Mouse (Mus musculus) embryonic facial prominence, embryonic 14.5 days (tissue): ENCODE measurements at regions not wholly inside any gene's neighbourhood (a gene's known extent, or its start where the extent isn't known, plus 50 kb on each side); places are given as distances from the start of the nearest gene placed in this dataset.
"Not testable (repeated sequence)": the region's sequence is repeated elsewhere in the genome, so short reads cannot be mapped to it uniquely, and the experiment has no call there.

Experiments used
- ATAC-seq: fragments of 200-750 bp; cut with Nextera tagmentation; 2 replicates; pipeline ENCODE4 v1.8.0; 2017; ENCODE audit warnings: low read depth, moderate number of reproducible peaks, moderate TSS enrichment
- DNase-seq: peaks from one replicate; pipeline ENCODE4 v3.0.0-alpha.2; 2015; ENCODE audit warnings: low spot score
- H3K27ac ChIP-seq: fragments of 300-500 bp; sonication (generic); replicated peaks from 2 replicates; pipeline ENCODE4 v1.5.1; 2014; ENCODE audit warnings: low read depth, mild to moderate bottlenecking, low read length, moderate library complexity
- H3K27me3 ChIP-seq: fragments of 300-500 bp; sonication (generic); replicated peaks from 2 replicates; pipeline ENCODE4 v1.6.1; 2014; ENCODE audit warnings: low read length; ENCODE audit not compliant: control insufficient read depth, insufficient read depth
- H3K36me3 ChIP-seq: fragments of 300-500 bp; sonication (generic); 2 replicates; pipeline ENCODE4 v1.6.1; 2014; ENCODE audit warnings: low read length, mixed read lengths; ENCODE audit not compliant: control insufficient read depth, insufficient read depth
- H3K4me1 ChIP-seq: fragments of 300-500 bp; sonication (generic); 2 replicates; pipeline ENCODE4 v1.6.1; 2014; ENCODE audit warnings: antibody characterized with exemption, low read length; ENCODE audit not compliant: control insufficient read depth, insufficient read depth
- H3K4me2 ChIP-seq: fragments of 300-500 bp; sonication (generic); 2 replicates; pipeline ENCODE4 v1.6.1; 2014; ENCODE audit warnings: low read depth, mild to moderate bottlenecking, low read length, moderate library complexity, mixed read lengths
- H3K4me3 ChIP-seq: fragments of 300-500 bp; sonication (generic); 2 replicates; pipeline ENCODE4 v1.5.1; 2014; ENCODE audit warnings: low read depth, mild to moderate bottlenecking, low read length
- H3K9ac ChIP-seq: fragments of 300-500 bp; sonication (generic); 2 replicates; pipeline ENCODE4 v1.6.1; 2014; ENCODE audit warnings: low read depth, mild to moderate bottlenecking, low read length, moderate library complexity, mixed read lengths
- H3K9me3 ChIP-seq: fragments of 300-500 bp; sonication (generic); 2 replicates; pipeline ENCODE4 v1.6.1; 2016; ENCODE audit warnings: low read length; ENCODE audit not compliant: control insufficient read depth
- WGBS: fragments of 180-500 bp; shearing (Covaris S2); extraction: QIAGEN DNeasy Blood & Tissue Kit; methylation state at CpG from one replicate; pipeline ENCODE4 v1.1.7; 2014; 5-methylcytosine and 5-hydroxymethylcytosine counted together

DNA sequence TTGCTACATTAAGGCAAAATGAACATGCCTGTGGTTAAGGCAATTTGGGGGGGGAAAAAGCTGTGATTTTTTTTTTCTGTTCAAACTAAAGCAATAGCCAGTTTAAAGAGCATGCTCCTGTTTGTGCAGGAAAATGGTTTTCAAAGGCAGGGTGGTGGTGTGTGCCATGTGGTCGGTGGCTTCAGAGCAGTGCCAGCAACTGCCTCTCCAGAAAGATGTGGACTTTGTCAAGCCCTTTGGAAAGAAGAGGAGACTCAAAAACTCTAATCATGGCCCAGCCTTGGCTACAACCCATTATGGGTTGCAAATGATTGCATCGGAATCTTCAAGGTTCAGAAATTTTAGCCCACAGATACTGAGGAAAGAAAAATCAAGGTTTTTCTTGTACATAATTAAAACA is 382.4 kb upstream of the Arid1b start:
- ATAC-seq (no peak), DNase-seq (no peak)
- 75% methylated on average over 2 of the region's 2 CpGs for WGBS

DNA sequence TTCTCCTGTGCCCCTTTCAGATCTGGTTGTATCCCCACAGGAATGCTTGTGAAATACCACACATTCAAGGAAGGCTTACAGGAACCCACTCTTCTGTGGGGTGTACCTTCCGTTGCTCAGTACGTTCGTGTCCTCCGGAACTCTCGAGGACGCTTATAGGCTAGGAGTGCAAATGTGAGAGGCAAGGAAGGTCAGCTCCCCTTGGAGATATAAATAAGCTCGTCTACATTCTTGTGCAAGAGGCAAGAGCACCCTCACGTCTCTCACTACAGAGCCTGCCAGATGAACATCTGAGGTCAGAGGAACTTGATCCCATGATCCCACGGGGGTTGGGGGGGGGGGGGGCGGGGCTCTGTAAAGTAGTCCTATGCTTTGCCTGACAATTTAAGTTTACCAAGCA is 382.0 kb upstream of the Arid1b start:
- Histone ChIP-seq H3K9me3 (no peaks in the 10 kb centered on the region; the same call in 1 of the 2 replicates), H3K9ac (no peak overlapping the region), H3K4me1 (no peaks in the 10 kb centered on the region), H3K27ac (no peak overlapping the region), H3K36me3 (no peaks in the 10 kb centered on the region), H3K27me3 (no peaks in the 10 kb centered on the region), H3K4me3 (no peak overlapping the region), H3K4me2 (no peak overlapping the region)
- peak; percentile 20 for DNase-seq
- no peak for ATAC-seq
- WGBS = 56% methylated on average over 10 of the region's 10 CpGs

More for the DNA sequence above, 382.4 kb upstream of the Arid1b start:
- H3K9ac ChIP-seq = no peak overlapping the region
- no peaks in the 10 kb centered on the region for H3K36me3 ChIP-seq
- no peak overlapping the region for H3K27ac ChIP-seq
- no peaks in the 10 kb centered on the region for H3K4me1 ChIP-seq
- H3K27me3 ChIP-seq = no peaks in the 10 kb centered on the region
- no peak overlapping the region for H3K4me2 ChIP-seq
- H3K9me3 ChIP-seq = no peaks in the 10 kb centered on the region; the same call in 1 of the 2 replicates
- no peak overlapping the region for H3K4me3 ChIP-seq

- Histone ChIP-seq H3K27me3 (no peaks in the 10 kb centered on the region), H3K4me1 (no peaks in the 10 kb centered on the region), H3K9me3 (no peaks in the 10 kb centered on the region; the same call in 1 of the 2 replicates), H3K36me3 (no peaks in the 10 kb centered on the region), H3K9ac (no peak overlapping the region), H3K4me3 (no peak overlapping the region), H3K4me2 (no peak overlapping the region), H3K27ac (no peak overlapping the region)
- no peak for DNase-seq
- ATAC-seq = no peak
- 87% methylated on average over 7 of the region's 7 CpGs for WGBS
These were observed 381.4 kb upstream of the Arid1b start for GRCm38 (mm10) chr17:4612741-4613140.

GRCm38 (mm10) chr17:4620361-4620760 is 373.8 kb upstream of the Arid1b start:
- no peak overlapping the region for H3K4me2 ChIP-seq
- H3K27me3 ChIP-seq = no peaks in the 10 kb centered on the region
- ATAC-seq = no peak
- DNase-seq = no peak
- no peaks in the 10 kb centered on the region for H3K4me1 ChIP-seq
- no peaks in the 10 kb centered on the region for H3K36me3 ChIP-seq
- H3K4me3 ChIP-seq = no peak overlapping the region
- no peak overlapping the region for H3K27ac ChIP-seq
- no peaks in the 10 kb centered on the region for H3K9me3 ChIP-seq
- no peak overlapping the region for H3K9ac ChIP-seq

DNA sequence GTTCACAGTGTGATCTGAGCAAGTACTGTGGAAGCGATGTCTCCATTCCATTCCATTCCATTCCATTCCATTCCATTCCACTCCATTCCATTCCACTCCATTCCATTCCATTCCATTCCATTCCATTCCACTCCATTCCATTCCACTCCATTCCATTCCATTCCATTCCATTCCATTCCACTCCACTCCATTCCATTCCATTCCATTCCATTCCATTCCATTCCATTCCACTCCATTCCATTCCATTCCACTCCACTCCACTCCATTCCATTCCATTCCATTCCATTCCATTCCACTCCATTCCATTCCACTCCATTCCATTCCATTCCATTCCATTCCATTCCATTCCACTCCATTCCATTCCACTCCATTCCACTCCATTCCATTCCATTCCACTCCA is 368.0 kb upstream of the Arid1b start:
- not testable (repeated sequence) for H3K9ac ChIP-seq, H3K27me3 ChIP-seq, H3K4me2 ChIP-seq, H3K9me3 ChIP-seq, H3K27ac ChIP-seq, H3K4me1 ChIP-seq, DNase-seq, H3K4me3 ChIP-seq, ATAC-seq, H3K36me3 ChIP-seq
- WGBS = 100% methylated on average over 1 of the region's 1 CpGs

- Histone ChIP-seq H3K36me3 (no peaks in the 10 kb centered on the region), H3K4me3 (no peak overlapping the region), H3K27ac (no peak overlapping the region), H3K9me3 (no peaks in the 10 kb centered on the region), H3K4me1 (no peaks in the 10 kb centered on the region), H3K9ac (no peak overlapping the region), H3K4me2 (no peak overlapping the region), H3K27me3 (no peaks in the 10 kb centered on the region)
- ATAC-seq (no peak), DNase-seq (no peak)
- 78% methylated on average over 7 of the region's 7 CpGs for WGBS
These were observed 366.6 kb upstream of the Arid1b start for GRCm38 (mm10) chr17:4627542-4627941.

GRCm38 (mm10) chr17:4631122-4631521 is 363.0 kb upstream of the Arid1b start:
- Histone ChIP-seq H3K9me3 (no peaks in the 10 kb centered on the region), H3K4me2 (no peak overlapping the region), H3K36me3 (no peaks in the 10 kb centered on the region), H3K27ac (no peak overlapping the region), H3K4me1 (no peaks in the 10 kb centered on the region), H3K4me3 (no peak overlapping the region), H3K9ac (no peak overlapping the region), H3K27me3 (no peaks in the 10 kb centered on the region)
- no peak for DNase-seq
- ATAC-seq = no peak
- 85% methylated on average over 4 of the region's 4 CpGs for WGBS

GRCm38 (mm10) chr17:4632506-4632905 is 361.6 kb upstream of the Arid1b start:
- WGBS = 84% methylated on average over 2 of the region's 2 CpGs
- Histone ChIP-seq H3K36me3 (no peaks in the 10 kb centered on the region), H3K4me2 (no peak overlapping the region), H3K27me3 (no peaks in the 10 kb centered on the region), H3K9me3 (no peaks in the 10 kb centered on the region), H3K9ac (no peak overlapping the region), H3K4me1 (no peaks in the 10 kb centered on the region), H3K27ac (no peak overlapping the region), H3K4me3 (no peak overlapping the region)
- ATAC-seq (no peak), DNase-seq (no peak)

GRCm38 (mm10) chr17:4633771-4634170 is 360.4 kb upstream of the Arid1b start:
- Histone ChIP-seq H3K36me3 (no peaks in the 10 kb centered on the region), H3K4me1 (no peaks in the 10 kb centered on the region), H3K9me3 (no peaks in the 10 kb centered on the region), H3K4me2 (no peak overlapping the region), H3K27me3 (no peaks in the 10 kb centered on the region), H3K9ac (no peak overlapping the region), H3K27ac (no peak overlapping the region), H3K4me3 (no peak overlapping the region)
- DNase-seq (no peak), ATAC-seq (no peak)
- 52% methylated on average over 3 of the region's 3 CpGs for WGBS
